10 mouse cellular contexts compared by ENCODE assay signal in genomic region chr19:24762473-24763149, GRCm38 (mm10).
DNase-seq lines count a peak whose midpoint lies in the region; ATAC-seq lines count a peak whose summit lies in the region.
"Had no signal": no experiment of that assay in that cellular context is flagged by ENCODE, and none has a peak within 500 bp of the region (broad histone marks: within the 10 kb centered on the region; RNA-seq: fewer than 3 reads in every experiment).

No protein-coding gene starts in this region.

- no peak overlapping the region for H3K4me2 ChIP-seq in hindbrain, embryonic 16.5 days (ENCODE audit: low read length)
- no peak overlapping the region for H3K4me2 ChIP-seq in lung, embryonic 15.5 days
- H3K4me2 ChIP-seq in forebrain, embryonic 12.5 days = no peak overlapping the region
- H3K4me2 ChIP-seq: hindbrain, embryonic 14.5 days had no signal

- WGBS in hindbrain, embryonic 10.5 days = 69% methylated on average over 12 of the region's 12 CpGs
- 71% methylated on average over 12 of the region's 12 CpGs for WGBS in hindbrain, embryonic 16.5 days
- WGBS in lung, embryonic 15.5 days = 26% methylated on average over 12 of the region's 12 CpGs
- 74% methylated on average over 12 of the region's 12 CpGs for WGBS in forebrain, embryonic 12.5 days

- H3K9me3 ChIP-seq in hindbrain, embryonic 10.5 days = no peaks in the 10 kb centered on the region
- no peaks in the 10 kb centered on the region for H3K9me3 ChIP-seq in hindbrain, embryonic 16.5 days (ENCODE audit: control insufficient read depth, low read length)
- H3K9me3 ChIP-seq in lung, embryonic 15.5 days = no peaks in the 10 kb centered on the region
- H3K9me3 ChIP-seq in forebrain, embryonic 12.5 days = no peaks in the 10 kb centered on the region

- H3K9ac ChIP-seq in hindbrain, embryonic 16.5 days (ENCODE audit: low read depth, low read length) = no peak overlapping the region
- no peak overlapping the region for H3K9ac ChIP-seq in lung, embryonic 15.5 days
- H3K9ac ChIP-seq in forebrain, embryonic 12.5 days = no peak overlapping the region
- H3K9ac ChIP-seq: hindbrain, embryonic 14.5 days had no signal

- H3K27ac ChIP-seq in hindbrain, embryonic 10.5 days = no peak overlapping the region; the same call in 1 of the 2 replicates
- H3K27ac ChIP-seq in hindbrain, embryonic 16.5 days (ENCODE audit: low read depth, low read length) = no peak overlapping the region
- H3K27ac ChIP-seq in lung, embryonic 15.5 days = no peak overlapping the region
- no peak overlapping the region for H3K27ac ChIP-seq in forebrain, embryonic 12.5 days
- H3K27ac ChIP-seq: hindbrain, embryonic 14.5 days had no signal

- DNase-seq in hindbrain, embryonic 10.5 days (ENCODE audit: low spot score) = peak; percentile 8
- peak; percentile 59 for DNase-seq in NIH3T3 (ENCODE audit: low read depth)
- peak; percentile 76 for DNase-seq in embryo, embryonic 11 days
- no peak for DNase-seq in adrenal gland, postnatal 10 days
- DNase-seq: right cerebral cortex, postnatal 25 days; thymus, adult 18-20 months had no signal

- H3K4me1 ChIP-seq in hindbrain, embryonic 10.5 days (replicated peaks) = peaks cover 3% of the 10 kb centered on the region; the same call in 1 of the 2 replicates
- H3K4me1 ChIP-seq in hindbrain, embryonic 16.5 days (ENCODE audit: control insufficient read depth, insufficient read depth, low read depth, low read length) = no peaks in the 10 kb centered on the region
- H3K4me1 ChIP-seq in lung, embryonic 15.5 days = peaks cover 9% of the 10 kb centered on the region; the same call in 1 of the 2 replicates
- H3K4me1 ChIP-seq in forebrain, embryonic 12.5 days = no peaks in the 10 kb centered on the region

- no peaks in the 10 kb centered on the region for H3K36me3 ChIP-seq in hindbrain, embryonic 10.5 days
- H3K36me3 ChIP-seq in hindbrain, embryonic 16.5 days (ENCODE audit: control insufficient read depth, insufficient read depth, low read length) = no peaks in the 10 kb centered on the region
- H3K36me3 ChIP-seq in lung, embryonic 15.5 days = no peaks in the 10 kb centered on the region
- no peaks in the 10 kb centered on the region for H3K36me3 ChIP-seq in forebrain, embryonic 12.5 days (replicated peaks)

- H3K4me3 ChIP-seq in hindbrain, embryonic 10.5 days = no peak overlapping the region
- no peak overlapping the region for H3K4me3 ChIP-seq in hindbrain, embryonic 16.5 days (ENCODE audit: low read length)
- H3K4me3 ChIP-seq in lung, embryonic 15.5 days = no peak overlapping the region
- no peak overlapping the region for H3K4me3 ChIP-seq in forebrain, embryonic 12.5 days (replicated peaks)

- no peak for ATAC-seq in hindbrain, embryonic 16.5 days
- peak; percentile 42; the same call in 1 of the 2 replicates for ATAC-seq in lung, embryonic 15.5 days (ENCODE audit: borderline replicate concordance, extremely low read depth, low FRiP score, low TSS enrichment)
- ATAC-seq in forebrain, embryonic 12.5 days (ENCODE audit: low FRiP score) = no peak

- no peaks in the 10 kb centered on the region for H3K27me3 ChIP-seq in hindbrain, embryonic 10.5 days (ENCODE audit: insufficient read depth, poor library complexity, severe bottlenecking)
- H3K27me3 ChIP-seq in hindbrain, embryonic 16.5 days (replicated peaks; ENCODE audit: control insufficient read depth, insufficient read depth, low read length) = no peaks in the 10 kb centered on the region
- H3K27me3 ChIP-seq in lung, embryonic 15.5 days = no peaks in the 10 kb centered on the region
- no peaks in the 10 kb centered on the region for H3K27me3 ChIP-seq in forebrain, embryonic 12.5 days
